Mouse (Mus musculus) midbrain, embryonic 10.5 days (tissue): ENCODE measurements at regions not wholly inside any gene's neighbourhood (a gene's known extent, or its start where the extent isn't known, plus 50 kb on each side); places are given as distances from the start of the nearest gene placed in this dataset.
A peak's percentile ranks its signal among the peaks of the same experiment; 100 is the strongest.

Experiments used
- DNase-seq: peaks from one replicate; pipeline ENCODE4 v3.0.0-alpha.2; 2017; ENCODE audit warnings: low spot score
- H3K27ac ChIP-seq: fragments of 300-500 bp; sonication (generic); replicated peaks from 2 replicates; pipeline ENCODE4 v1.5.1; 2016; ENCODE audit warnings: mild to moderate bottlenecking
- H3K27me3 ChIP-seq: fragments of 300-500 bp; sonication (generic); 2 replicates; pipeline ENCODE4 v1.6.1; 2016; ENCODE audit warnings: low read depth, mild to moderate bottlenecking; ENCODE audit not compliant: poor library complexity, severe bottlenecking
- H3K36me3 ChIP-seq: fragments of 300-500 bp; sonication (generic); 2 replicates; pipeline ENCODE4 v1.6.1; 2016; ENCODE audit warnings: mild to moderate bottlenecking, moderate library complexity
- H3K4me1 ChIP-seq: fragments of 300-500 bp; sonication (generic); 2 replicates; pipeline ENCODE4 v1.6.1; 2016
- H3K4me3 ChIP-seq: fragments of 300-500 bp; sonication (generic); 2 replicates; pipeline ENCODE4 v1.5.1; 2016; ENCODE audit warnings: mild to moderate bottlenecking, moderate library complexity
- H3K9me3 ChIP-seq: fragments of 300-500 bp; sonication (generic); replicated peaks from 2 replicates; pipeline ENCODE4 v1.6.1; 2016; ENCODE audit warnings: mild to moderate bottlenecking
- WGBS: fragments of 180-500 bp; shearing (Covaris S2); methylation state at CpG from one replicate; pipeline ENCODE4 v1.1.7; 2016; 5-methylcytosine and 5-hydroxymethylcytosine counted together

DNA sequence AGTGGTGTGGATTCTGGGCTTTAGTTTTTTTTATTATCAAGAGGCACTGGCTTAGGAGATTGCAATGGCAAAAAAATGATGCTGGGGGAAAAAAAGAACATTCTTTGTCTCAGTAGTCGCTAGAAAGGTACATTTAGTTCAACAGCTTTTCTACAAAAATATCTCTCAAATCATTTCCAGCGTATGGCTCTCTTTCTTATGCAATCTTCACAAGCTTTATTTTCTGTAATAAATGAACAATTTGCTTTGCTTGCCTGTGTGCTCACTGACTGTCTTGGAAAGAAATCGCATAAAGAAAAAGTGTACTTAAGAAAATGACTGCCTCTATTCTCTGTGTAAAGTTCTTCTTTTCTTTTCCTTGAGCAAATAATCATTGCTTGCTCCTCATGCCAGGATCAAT lies 742.1 kb upstream of the Lrrc4c start:
- Histone ChIP-seq H3K4me1 (no peaks in the 10 kb centered on the region), H3K36me3 (no peaks in the 10 kb centered on the region), H3K27me3 (no peaks in the 10 kb centered on the region), H3K9me3 (no peaks in the 10 kb centered on the region), H3K4me3 (no peak overlapping the region), H3K27ac (no peak overlapping the region)
- DNase-seq: no peak
- WGBS: 87% methylated on average over 3 of the region's 3 CpGs

DNA sequence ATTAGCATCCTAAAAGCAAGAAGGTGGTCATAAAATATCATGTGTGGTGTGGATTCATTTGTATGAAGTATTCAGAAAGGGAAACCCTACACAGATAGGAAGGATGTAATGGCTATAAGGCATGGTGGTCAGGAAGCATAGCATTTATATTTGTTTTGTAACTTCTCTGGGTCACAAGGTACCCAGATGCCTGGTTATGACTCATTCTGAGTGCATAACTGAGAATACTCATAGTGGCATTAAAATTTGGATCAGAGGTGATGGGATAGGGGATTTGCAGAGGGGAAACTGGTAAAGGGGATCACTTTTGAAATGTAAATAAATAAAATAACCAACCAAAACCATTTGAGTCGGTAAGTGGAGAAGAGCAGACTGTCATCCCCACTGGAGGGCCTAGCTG lies 738.8 kb upstream of the Lrrc4c start:
- WGBS: 83% methylated on average over 1 of the region's 1 CpGs
- Histone ChIP-seq H3K4me3 (no peak overlapping the region), H3K27me3 (no peaks in the 10 kb centered on the region), H3K4me1 (no peaks in the 10 kb centered on the region), H3K9me3 (no peaks in the 10 kb centered on the region), H3K27ac (no peak overlapping the region), H3K36me3 (no peaks in the 10 kb centered on the region)
- no peak for DNase-seq

DNA sequence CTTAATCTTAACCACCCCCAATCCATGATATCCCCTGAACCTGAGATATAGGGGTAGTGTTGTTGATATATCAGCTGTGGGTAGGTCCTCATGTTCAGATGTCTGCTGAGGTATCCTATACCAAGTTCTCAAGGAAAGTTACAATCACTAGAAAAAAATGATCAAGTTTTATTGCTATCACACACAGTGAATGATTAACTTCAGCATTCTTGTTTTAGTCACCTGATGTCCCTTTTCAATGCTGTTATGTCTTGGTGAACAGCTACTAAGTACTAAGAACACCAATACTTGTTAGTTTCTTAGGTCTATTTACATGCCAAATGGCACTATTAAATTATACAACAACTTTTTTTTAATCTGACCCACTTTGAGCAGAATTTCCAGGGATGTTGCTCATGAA lies 732.0 kb upstream of the Lrrc4c start:
- H3K27ac ChIP-seq: no peak overlapping the region
- H3K27me3 ChIP-seq: no peaks in the 10 kb centered on the region
- no peak for DNase-seq
- H3K4me3 ChIP-seq: no peak overlapping the region
- no peaks in the 10 kb centered on the region for H3K4me1 ChIP-seq
- no peaks in the 10 kb centered on the region for H3K9me3 ChIP-seq
- no peaks in the 10 kb centered on the region for H3K36me3 ChIP-seq

DNA sequence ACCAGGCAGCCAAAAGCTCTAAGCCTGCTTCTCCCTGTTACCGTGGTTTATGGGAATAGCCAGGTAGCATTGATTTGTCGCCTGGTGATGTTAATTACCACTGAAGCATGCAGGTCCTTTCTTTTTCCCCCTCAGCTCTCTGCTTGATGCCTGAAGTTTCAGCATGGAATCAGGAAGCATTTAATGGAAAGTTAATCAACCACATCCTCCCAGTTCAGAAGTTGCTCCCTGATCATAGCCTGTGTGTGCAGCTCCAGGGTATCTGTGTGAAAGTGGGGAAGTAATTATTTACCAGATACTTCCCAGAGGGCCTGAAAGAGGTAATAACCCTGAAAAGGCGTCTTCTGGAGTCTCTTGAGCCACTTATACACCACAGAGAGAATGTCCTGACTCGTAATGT lies 730.9 kb upstream of the Lrrc4c start:
- WGBS: 16% methylated on average over 4 of the region's 4 CpGs
- H3K27me3 ChIP-seq: no peaks in the 10 kb centered on the region
- H3K4me1 ChIP-seq: no peaks in the 10 kb centered on the region
- H3K9me3 ChIP-seq: no peaks in the 10 kb centered on the region
- H3K36me3 ChIP-seq: no peaks in the 10 kb centered on the region
- no peak overlapping the region for H3K4me3 ChIP-seq
- DNase-seq: no peak
- H3K27ac ChIP-seq: no peak overlapping the region

DNA sequence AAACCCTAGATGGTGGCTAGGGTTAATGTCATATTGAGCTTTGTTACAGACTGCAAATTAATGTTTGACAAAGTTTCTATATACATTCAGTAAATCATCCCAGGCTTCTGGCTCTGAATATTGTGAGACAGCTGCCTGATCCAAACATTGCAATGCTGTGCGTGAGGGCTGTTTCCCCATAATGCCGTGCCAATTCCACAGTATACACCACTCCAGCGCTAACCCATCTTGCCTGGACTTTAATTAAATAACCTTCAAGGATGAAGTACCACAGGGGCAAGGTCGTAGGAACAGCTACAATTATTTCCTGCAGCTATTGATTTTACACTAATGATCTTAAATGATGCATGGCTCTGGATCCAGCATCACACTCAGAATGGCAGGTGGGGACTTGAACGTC lies 704.6 kb upstream of the Lrrc4c start:
- no peaks in the 10 kb centered on the region for H3K36me3 ChIP-seq
- H3K27ac ChIP-seq: no peak overlapping the region
- no peaks in the 10 kb centered on the region for H3K9me3 ChIP-seq
- 83% methylated on average over 5 of the region's 5 CpGs for WGBS
- no peak overlapping the region for H3K4me3 ChIP-seq
- H3K4me1 ChIP-seq: no peaks in the 10 kb centered on the region
- no peak for DNase-seq
- H3K27me3 ChIP-seq: no peaks in the 10 kb centered on the region

DNA sequence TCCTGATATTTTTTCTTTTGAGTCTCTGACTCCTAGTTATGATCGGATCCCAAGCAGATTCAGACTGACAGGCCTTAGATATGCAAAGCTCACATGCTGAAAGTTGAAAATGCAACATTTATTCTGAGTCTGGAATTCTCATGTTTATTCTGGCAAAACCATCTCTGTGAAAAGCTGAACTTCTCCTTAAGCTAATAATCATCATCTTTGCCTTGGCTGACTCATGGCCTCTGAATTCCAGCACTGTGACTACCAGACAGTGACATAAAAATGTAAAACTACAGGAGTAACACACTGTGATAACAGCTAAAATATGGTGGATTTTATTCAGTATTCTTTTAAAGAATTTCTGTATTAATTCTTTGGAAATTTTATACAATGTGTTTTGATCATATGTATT lies 680.4 kb upstream of the Lrrc4c start:
- 98% methylated on average over 1 of the region's 1 CpGs for WGBS
- Histone ChIP-seq H3K27ac (no peak overlapping the region), H3K36me3 (no peaks in the 10 kb centered on the region), H3K4me3 (no peak overlapping the region), H3K27me3 (no peaks in the 10 kb centered on the region), H3K9me3 (no peaks in the 10 kb centered on the region), H3K4me1 (no peaks in the 10 kb centered on the region)
- no peak for DNase-seq

DNA sequence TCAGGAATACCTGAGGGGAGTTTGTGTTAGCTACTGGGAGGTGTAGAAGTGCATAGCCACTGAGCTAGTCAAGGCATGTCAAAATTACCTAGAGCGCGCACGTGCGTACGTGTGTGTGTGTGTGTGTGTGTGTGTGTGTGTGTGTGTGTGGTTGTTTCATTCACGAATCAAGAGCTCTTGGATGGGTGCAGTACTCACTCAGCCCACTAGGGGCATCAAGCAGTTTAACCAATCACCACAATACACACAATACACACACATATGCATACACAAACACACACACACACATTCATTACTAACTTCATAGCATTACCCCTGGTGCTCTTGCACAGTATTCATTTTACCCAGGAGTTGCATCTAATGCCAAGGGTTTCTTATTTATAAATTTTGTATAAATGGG lies 643.6 kb upstream of the Lrrc4c start:
- WGBS: 91% methylated on average over 6 of the region's 6 CpGs
- no peaks in the 10 kb centered on the region for H3K27me3 ChIP-seq
- peak; percentile 19 for DNase-seq
- H3K4me3 ChIP-seq: no peak overlapping the region
- H3K27ac ChIP-seq: no peak overlapping the region
- no peaks in the 10 kb centered on the region for H3K36me3 ChIP-seq
- no peaks in the 10 kb centered on the region for H3K4me1 ChIP-seq
- H3K9me3 ChIP-seq: no peaks in the 10 kb centered on the region

DNA sequence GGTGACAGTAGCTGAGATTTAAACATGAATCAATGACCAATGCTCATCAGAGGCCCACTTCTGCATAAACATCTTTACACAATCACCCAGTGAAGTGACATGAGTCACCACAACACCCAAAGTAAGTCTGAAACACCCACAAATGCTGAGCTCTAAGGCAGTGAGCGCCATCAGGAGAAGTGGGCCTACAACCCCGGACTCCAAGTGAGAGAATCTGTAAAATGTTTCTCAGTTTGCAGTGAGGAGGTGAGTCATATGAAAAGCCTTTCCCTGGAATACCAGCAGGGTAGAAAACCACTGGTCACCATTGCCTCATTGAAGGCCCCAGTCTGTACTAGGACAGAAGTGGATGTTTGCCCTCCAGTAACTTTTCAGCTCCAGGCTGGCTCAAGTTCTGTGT lies 602.6 kb upstream of the Lrrc4c start:
- Histone ChIP-seq H3K27ac (no peak overlapping the region), H3K9me3 (no peaks in the 10 kb centered on the region), H3K27me3 (no peaks in the 10 kb centered on the region), H3K36me3 (no peaks in the 10 kb centered on the region), H3K4me1 (no peaks in the 10 kb centered on the region), H3K4me3 (no peak overlapping the region)
- no peak for DNase-seq
- WGBS: 98% methylated on average over 2 of the region's 2 CpGs
